Mouse (Mus musculus) frontal cortex, postnatal 36 days (tissue): ENCODE measurements around the gene Prelp.
A peak's percentile ranks its signal among the peaks of the same experiment; 100 is the strongest.
"Not testable (repeated sequence)": the region's sequence is repeated elsewhere in the genome, so short reads cannot be mapped to it uniquely, and the experiment has no call there.

Experiments
- DNase-seq, 2 experiments: peaks; one replicate each; pipeline ENCODE4 v3.0.0; 2022; ENCODE audit warnings: low spot score in 2 of 2

Prelp gene

GRCm38 (mm10) chr1:133921304-133921751 is at the start of gene Prelp:
Prelp (minus strand) TSS chr1:133921414.
- DNase-seq, result no peak

- DNase-seq, result no peak
Measured at GRCm38 (mm10) chr1:133969427-133969826, 48.2 kb upstream of the Prelp start.

- no peak for DNase-seq
Measured at GRCm38 (mm10) chr1:133968788-133969325, 47.6 kb upstream of the Prelp start.

- DNase-seq, result no peak
Measured at GRCm38 (mm10) chr1:133967481-133968017, 46.3 kb upstream of the Prelp start.

GRCm38 (mm10) chr1:133966044-133966443 is 44.8 kb upstream of the Prelp start:
- no peak for DNase-seq

- no peak for DNase-seq
Measured at GRCm38 (mm10) chr1:133965298-133965697, 44.1 kb upstream of the Prelp start.

GRCm38 (mm10) chr1:133964742-133965141 is 43.5 kb upstream of the Prelp start:
- DNase-seq, result no peak

- DNase-seq, result not testable (repeated sequence)
Measured at GRCm38 (mm10) chr1:133963578-133963977, 42.4 kb upstream of the Prelp start.

GRCm38 (mm10) chr1:133963128-133963527 is 41.9 kb upstream of the Prelp start:
- not testable (repeated sequence) for DNase-seq

GRCm38 (mm10) chr1:133961281-133962134 is 40.3 kb upstream of the Prelp start:
- peak; percentile 11 to 39 for DNase-seq

- DNase-seq, result no peak
Measured at GRCm38 (mm10) chr1:133959521-133959920, 38.3 kb upstream of the Prelp start.

GRCm38 (mm10) chr1:133954009-133954408 is 32.8 kb upstream of the Prelp start:
- DNase-seq, result no peak

- peak; percentile 14 to 26 for DNase-seq
Measured at GRCm38 (mm10) chr1:133953261-133953742, 32.1 kb upstream of the Prelp start.

GRCm38 (mm10) chr1:133951598-133951997 is 30.4 kb upstream of the Prelp start:
- DNase-seq, result no peak

GRCm38 (mm10) chr1:133950061-133950782 is 29.0 kb upstream of the Prelp start:
- DNase-seq, result no peak

GRCm38 (mm10) chr1:133945106-133945505 is 23.9 kb upstream of the Prelp start:
- no peak for DNase-seq

- DNase-seq, result no peak
Measured at GRCm38 (mm10) chr1:133941904-133942303, 20.7 kb upstream of the Prelp start.

- DNase-seq, result no peak
Measured at GRCm38 (mm10) chr1:133941158-133941860, 20.1 kb upstream of the Prelp start.

- no peak for DNase-seq
Measured at GRCm38 (mm10) chr1:133940481-133941092, 19.4 kb upstream of the Prelp start.

- DNase-seq, result no peak
Measured at GRCm38 (mm10) chr1:133939708-133940107, 18.5 kb upstream of the Prelp start.

GRCm38 (mm10) chr1:133936169-133936568 is 15.0 kb upstream of the Prelp start:
- no peak for DNase-seq
